Mouse (Mus musculus) liver, embryonic 13.5 days (tissue): ENCODE data around the gene Celf2. TPM values are rescaled to one million over a fixed set of nuclear protein-coding genes. Genes with fewer than 3 reads are reported as not detected.

ENCODE experiments used
- ATAC-seq: fragments of 200-750 bp; cut with Nextera tagmentation; 2 replicates; pipeline ENCODE4 v1.8.0; 2017; ENCODE audit warnings: low read depth, mild to moderate bottlenecking, moderate number of reproducible peaks, moderate library complexity
- DNase-seq: peaks from one replicate; pipeline ENCODE4 v3.0.0; 2022
- H3K27ac ChIP-seq: fragments of 300-500 bp; sonication (generic); 2 replicates; pipeline ENCODE4 v1.5.1; 2015; ENCODE audit warnings: moderate library complexity, mild to moderate bottlenecking, inconsistent platforms
- H3K27me3 ChIP-seq: fragments of 300-500 bp; sonication (generic); 2 replicates; pipeline ENCODE4 v1.6.1; 2015; ENCODE audit warnings: mild to moderate bottlenecking, inconsistent platforms
- H3K36me3 ChIP-seq: fragments of 300-500 bp; sonication (generic); 2 replicates; pipeline ENCODE4 v1.6.1; 2015; ENCODE audit warnings: mild to moderate bottlenecking, inconsistent platforms
- H3K4me1 ChIP-seq: fragments of 300-500 bp; sonication (generic); replicated peaks from 2 replicates; pipeline ENCODE4 v1.6.1; 2015; ENCODE audit warnings: inconsistent platforms
- H3K4me2 ChIP-seq: fragments of 300-500 bp; sonication (generic); 2 replicates; pipeline ENCODE4 v1.6.1; 2015; ENCODE audit warnings: inconsistent platforms, mild to moderate bottlenecking, moderate library complexity
- H3K4me3 ChIP-seq: fragments of 300-500 bp; sonication (generic); replicated peaks from 2 replicates; pipeline ENCODE4 v1.5.1; 2015; ENCODE audit warnings: mild to moderate bottlenecking, inconsistent platforms
- H3K9ac ChIP-seq: fragments of 300-500 bp; sonication (generic); 2 replicates; pipeline ENCODE4 v1.6.1; 2015; ENCODE audit warnings: mild to moderate bottlenecking, inconsistent platforms
- H3K9me3 ChIP-seq: fragments of 300-500 bp; sonication (generic); replicated peaks from 2 replicates; pipeline ENCODE4 v1.6.1; 2016; ENCODE audit warnings: inconsistent platforms
- WGBS: fragments of 180-500 bp; shearing (Covaris S2); methylation state at CpG from one replicate; pipeline ENCODE4 v1.1.7; 2015; ENCODE audit not compliant: insufficient replicate concordance; 5-methylcytosine and 5-hydroxymethylcytosine counted together
- polyA plus RNA-seq: library from polyadenylated mRNA; unstranded; fragments of >200 nt; fragmentation: Nextera tagmentation; extraction: Ambion mirVana; gene quantifications from 2 replicates; pipeline ENCODE4 v1.2.1, GENCODE M21; 2015

Celf2 gene
- polyA plus RNA-seq, 1 experiment from 2014 or later, result 11.0 TPM

DNA sequence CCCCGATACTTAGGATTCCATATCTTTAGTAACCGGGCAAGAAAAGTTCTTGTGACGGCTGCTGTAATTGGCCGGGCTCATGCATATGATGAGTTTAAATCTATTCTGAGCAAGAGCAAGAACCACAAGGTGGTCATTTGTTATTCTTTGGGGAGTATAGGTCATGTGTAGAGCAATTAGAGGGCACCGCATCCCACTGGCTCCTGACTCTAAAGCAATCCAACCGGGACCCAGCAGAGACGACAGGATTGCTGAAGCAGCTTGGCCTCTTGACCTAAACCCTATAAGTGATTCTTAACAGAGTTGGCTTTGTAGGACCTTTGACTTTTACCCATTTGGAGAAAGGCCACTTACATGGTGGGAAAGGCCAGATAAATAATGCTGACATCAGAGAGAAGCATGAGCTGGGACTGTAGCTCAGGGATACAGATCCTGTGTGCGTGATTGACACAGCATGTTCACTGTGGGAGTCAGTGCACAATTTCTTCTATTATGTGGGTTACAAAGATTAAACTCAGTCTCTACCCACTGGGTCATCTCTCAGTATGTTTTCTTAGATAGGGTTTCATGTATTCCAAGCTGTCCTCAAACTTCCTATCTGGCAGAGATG lies 338.2 kb downstream of the Celf2 start:
- no peak overlapping the region for H3K4me3 ChIP-seq
- no peaks in the 10 kb centered on the region for H3K27me3 ChIP-seq
- WGBS, result 75% methylated on average over 8 of the region's 8 CpGs
- no peak overlapping the region for H3K4me2 ChIP-seq
- no peak overlapping the region for H3K9ac ChIP-seq
- DNase-seq (no peak), ATAC-seq (no peak)
- no peak overlapping the region for H3K27ac ChIP-seq
- H3K36me3 ChIP-seq, result no peaks in the 10 kb centered on the region
- no peaks in the 10 kb centered on the region for H3K9me3 ChIP-seq
- no peaks in the 10 kb centered on the region for H3K4me1 ChIP-seq

DNA sequence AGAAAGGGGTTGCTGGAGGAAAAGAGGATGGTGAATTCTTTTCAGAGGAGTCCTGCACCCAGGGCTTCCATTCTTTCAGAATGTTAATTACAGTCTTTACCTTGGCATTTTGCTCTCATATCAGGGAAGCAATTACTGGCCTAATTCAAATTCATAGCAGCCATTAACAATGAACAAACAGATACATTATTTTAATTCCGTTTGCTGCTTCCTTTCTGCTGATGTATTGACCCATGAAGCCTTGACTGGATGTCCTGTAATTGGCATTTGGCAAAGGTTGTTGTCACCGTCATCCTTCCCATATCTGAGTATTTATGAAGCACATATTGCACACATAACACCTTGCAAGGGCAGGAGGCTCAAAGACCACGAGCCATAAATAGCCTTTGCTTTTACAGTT lies 343.6 kb downstream of the Celf2 start:
- H3K9ac ChIP-seq, result no peak overlapping the region
- H3K36me3 ChIP-seq, result no peaks in the 10 kb centered on the region
- ATAC-seq (no peak), DNase-seq (no peak)
- no peaks in the 10 kb centered on the region for H3K27me3 ChIP-seq
- H3K27ac ChIP-seq, result no peak overlapping the region
- no peak overlapping the region for H3K4me2 ChIP-seq
- H3K4me1 ChIP-seq, result no peaks in the 10 kb centered on the region
- H3K4me3 ChIP-seq, result no peak overlapping the region
- 49% methylated on average over 3 of the region's 3 CpGs for WGBS
- no peaks in the 10 kb centered on the region for H3K9me3 ChIP-seq

DNA sequence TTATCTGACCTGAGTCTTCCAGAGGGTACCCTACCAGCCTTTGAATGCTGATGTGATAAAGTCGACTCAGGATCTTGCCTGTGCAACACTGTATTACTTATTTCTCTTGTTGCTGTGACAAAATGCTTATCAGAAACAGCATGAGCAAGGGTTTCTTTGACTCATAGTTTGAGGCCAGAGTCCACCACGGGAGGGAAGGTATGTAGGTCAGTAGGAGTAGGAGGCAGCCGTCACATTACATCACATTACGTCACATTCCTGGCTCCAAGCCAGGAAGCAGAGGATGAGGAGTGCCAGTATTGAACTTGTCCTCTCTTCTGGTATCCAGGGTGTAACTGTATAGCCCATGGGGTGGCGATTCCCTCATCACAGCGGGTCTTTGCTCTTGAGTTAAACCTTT lies 349.3 kb downstream of the Celf2 start:
- DNase-seq (no peak), ATAC-seq (no peak)
- Histone ChIP-seq H3K9me3 (no peaks in the 10 kb centered on the region), H3K9ac (no peak overlapping the region), H3K27me3 (no peaks in the 10 kb centered on the region), H3K36me3 (no peaks in the 10 kb centered on the region), H3K4me3 (no peak overlapping the region), H3K27ac (no peak overlapping the region), H3K4me2 (no peak overlapping the region), H3K4me1 (no peaks in the 10 kb centered on the region)
- 55% methylated on average over 6 of the region's 6 CpGs for WGBS

DNA sequence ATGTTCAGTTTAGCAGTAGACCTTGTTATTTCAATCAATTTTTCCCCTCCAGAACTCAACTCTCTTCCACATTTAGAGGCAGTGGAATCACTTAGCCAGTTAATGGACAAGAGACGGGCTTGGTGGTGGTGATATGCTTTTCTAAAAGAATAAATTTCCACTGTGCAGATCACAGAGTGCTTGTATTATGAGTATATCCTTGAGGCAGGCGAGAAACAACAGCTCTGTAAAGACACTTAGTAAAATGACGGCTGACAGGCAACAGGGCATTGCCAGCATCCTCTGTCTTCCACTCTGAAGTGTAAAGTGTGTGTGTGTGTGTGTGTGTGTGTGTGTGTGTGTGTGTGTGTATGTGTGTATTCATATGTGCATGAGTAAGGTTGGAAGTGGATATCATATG lies 362.1 kb downstream of the Celf2 start:
- H3K9me3 ChIP-seq, result no peaks in the 10 kb centered on the region
- no peak overlapping the region for H3K9ac ChIP-seq
- ATAC-seq (no peak), DNase-seq (no peak)
- no peak overlapping the region for H3K4me3 ChIP-seq
- no peak overlapping the region for H3K4me2 ChIP-seq
- H3K36me3 ChIP-seq, result no peaks in the 10 kb centered on the region
- no peaks in the 10 kb centered on the region for H3K27me3 ChIP-seq
- H3K27ac ChIP-seq, result no peak overlapping the region
- 66% methylated on average over 3 of the region's 3 CpGs for WGBS
- H3K4me1 ChIP-seq, result no peaks in the 10 kb centered on the region

DNA sequence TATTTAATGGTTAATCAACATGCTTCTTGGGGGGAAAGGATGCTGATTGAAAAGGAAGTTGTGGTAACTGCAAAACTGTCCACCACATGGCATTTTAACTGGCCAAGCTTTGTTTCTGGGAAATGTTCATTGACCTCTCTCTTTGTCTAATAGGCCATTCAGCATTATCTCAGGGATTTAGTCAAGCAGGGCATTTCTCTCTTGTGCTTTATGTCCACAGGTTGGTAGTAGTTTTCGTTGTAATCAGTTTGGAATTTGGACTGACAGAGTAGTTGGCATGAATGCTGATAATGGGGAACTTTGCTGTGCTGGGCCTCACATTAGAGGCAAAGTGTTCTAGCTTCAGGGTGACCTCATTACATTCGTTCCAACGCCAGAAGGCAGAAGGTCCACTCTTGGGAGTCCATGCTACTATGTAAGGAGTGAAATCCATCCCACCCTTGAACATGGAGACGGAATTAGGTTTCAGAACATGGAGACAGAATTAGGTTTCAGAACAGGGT lies 363.8 kb downstream of the Celf2 start:
- WGBS, result 54% methylated on average over 4 of the region's 4 CpGs
- DNase-seq (no peak), ATAC-seq (no peak)

DNA sequence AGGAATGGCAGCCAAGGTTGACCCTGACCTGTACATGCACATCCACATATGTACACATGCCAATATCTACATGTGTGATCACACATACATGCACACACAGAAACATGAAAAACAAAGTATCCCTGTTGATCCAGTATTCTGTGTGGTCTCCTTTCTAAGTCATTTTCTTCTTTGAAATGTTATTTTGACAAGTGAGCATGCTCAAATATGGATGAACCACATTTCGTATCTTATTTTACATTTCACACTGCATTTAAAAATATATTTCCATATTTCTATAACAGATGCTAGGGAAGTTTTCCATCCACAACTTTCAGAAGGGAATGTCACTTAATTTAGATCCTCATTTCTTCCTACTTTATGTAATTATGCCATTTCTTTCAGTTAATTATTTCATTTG lies 364.5 kb downstream of the Celf2 start:
- DNase-seq, result no peak
- no peak overlapping the region for H3K4me3 ChIP-seq
- no peaks in the 10 kb centered on the region for H3K36me3 ChIP-seq
- WGBS, result 70% methylated on average over 1 of the region's 1 CpGs
- no peak overlapping the region for H3K27ac ChIP-seq
- ATAC-seq, result no peak
- no peaks in the 10 kb centered on the region for H3K27me3 ChIP-seq
- no peak overlapping the region for H3K9ac ChIP-seq
- no peaks in the 10 kb centered on the region for H3K4me1 ChIP-seq
- no peak overlapping the region for H3K4me2 ChIP-seq
- H3K9me3 ChIP-seq, result no peaks in the 10 kb centered on the region

More for the DNA sequence above, 363.8 kb downstream of the Celf2 start:
- H3K27ac ChIP-seq, result no peak overlapping the region
- H3K4me2 ChIP-seq, result no peak overlapping the region
- no peak overlapping the region for H3K4me3 ChIP-seq
- H3K9ac ChIP-seq, result no peak overlapping the region
- no peaks in the 10 kb centered on the region for H3K36me3 ChIP-seq
- no peaks in the 10 kb centered on the region for H3K9me3 ChIP-seq
- no peaks in the 10 kb centered on the region for H3K27me3 ChIP-seq
- no peaks in the 10 kb centered on the region for H3K4me1 ChIP-seq

DNA sequence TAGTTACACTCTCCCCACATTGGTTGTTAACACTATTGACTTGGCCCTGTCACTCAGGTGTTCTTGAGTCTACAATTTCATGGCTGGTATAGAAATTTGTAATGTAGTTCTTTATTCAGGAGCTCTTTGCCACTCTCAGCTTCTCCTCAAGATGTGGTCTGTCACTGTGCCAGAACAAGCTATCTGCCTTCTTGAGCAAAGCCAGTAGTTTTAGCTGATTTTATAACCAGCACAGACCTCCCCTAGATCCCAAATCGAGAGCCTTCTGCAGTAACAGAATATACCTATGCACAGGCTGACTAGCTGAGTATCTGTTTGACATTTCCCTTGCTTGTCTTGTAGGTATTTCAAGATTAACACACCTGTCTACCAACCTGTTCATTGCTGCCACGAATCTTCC lies 386.0 kb downstream of the Celf2 start:
- H3K27ac ChIP-seq, result no peak overlapping the region
- no peaks in the 10 kb centered on the region for H3K4me1 ChIP-seq
- no peaks in the 10 kb centered on the region for H3K9me3 ChIP-seq
- ATAC-seq (no peak), DNase-seq (no peak)
- 46% methylated on average over 2 of the region's 2 CpGs for WGBS
- no peak overlapping the region for H3K4me3 ChIP-seq
- H3K9ac ChIP-seq, result no peak overlapping the region
- H3K27me3 ChIP-seq, result no peaks in the 10 kb centered on the region
- H3K4me2 ChIP-seq, result no peak overlapping the region
- H3K36me3 ChIP-seq, result no peaks in the 10 kb centered on the region

DNA sequence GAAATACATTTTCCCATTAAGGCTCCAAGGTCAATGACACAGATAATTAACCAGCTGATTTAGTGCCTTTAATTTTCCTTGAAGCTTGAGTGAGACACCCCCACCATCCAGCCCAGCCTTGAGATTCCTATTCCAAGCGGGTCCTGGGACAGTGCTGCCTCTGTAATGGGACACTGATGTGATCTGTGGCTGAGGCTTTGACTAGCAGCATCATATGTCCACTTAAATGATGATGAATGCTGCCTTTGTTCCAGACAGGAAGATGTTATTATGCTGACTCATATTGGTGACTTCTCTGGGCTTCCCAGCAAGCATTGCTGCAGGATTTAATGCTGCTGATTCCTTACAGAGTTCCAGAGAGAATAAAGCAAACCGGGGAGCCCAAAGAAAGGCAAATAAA lies 393.6 kb downstream of the Celf2 start:
- H3K36me3 ChIP-seq, result no peaks in the 10 kb centered on the region
- no peak overlapping the region for H3K27ac ChIP-seq
- H3K9ac ChIP-seq, result no peak overlapping the region
- ATAC-seq (no peak), DNase-seq (no peak)
- H3K4me1 ChIP-seq, result no peaks in the 10 kb centered on the region
- H3K9me3 ChIP-seq, result no peaks in the 10 kb centered on the region
- 31% methylated on average over 2 of the region's 2 CpGs for WGBS
- no peak overlapping the region for H3K4me3 ChIP-seq
- H3K27me3 ChIP-seq, result no peaks in the 10 kb centered on the region
- no peak overlapping the region for H3K4me2 ChIP-seq

DNA sequence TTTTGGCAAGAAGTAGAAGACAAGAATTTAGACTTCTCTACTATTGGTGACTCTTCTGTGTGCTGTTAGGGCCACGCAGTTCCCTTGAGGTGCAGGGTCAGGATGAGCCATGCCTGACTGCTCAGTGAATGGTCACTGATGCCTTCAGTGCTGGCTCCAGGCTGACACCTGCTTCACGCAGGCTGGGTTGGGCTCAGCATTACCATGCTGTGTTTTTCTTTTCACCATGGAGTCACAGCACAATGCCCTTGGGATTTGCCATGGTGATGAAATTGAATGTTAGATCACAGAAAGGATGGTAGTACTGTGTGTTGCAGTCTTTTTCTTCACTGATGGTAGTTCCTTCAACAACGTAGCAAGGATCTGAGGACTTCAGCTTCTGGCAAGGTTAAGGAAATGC lies 394.2 kb downstream of the Celf2 start:
- Histone ChIP-seq H3K27me3 (no peaks in the 10 kb centered on the region), H3K9me3 (no peaks in the 10 kb centered on the region), H3K4me3 (no peak overlapping the region), H3K9ac (no peak overlapping the region), H3K4me2 (no peak overlapping the region), H3K36me3 (no peaks in the 10 kb centered on the region), H3K27ac (no peak overlapping the region), H3K4me1 (no peaks in the 10 kb centered on the region)
- WGBS, result 62% methylated on average over 3 of the region's 3 CpGs
- ATAC-seq (no peak), DNase-seq (no peak)

DNA sequence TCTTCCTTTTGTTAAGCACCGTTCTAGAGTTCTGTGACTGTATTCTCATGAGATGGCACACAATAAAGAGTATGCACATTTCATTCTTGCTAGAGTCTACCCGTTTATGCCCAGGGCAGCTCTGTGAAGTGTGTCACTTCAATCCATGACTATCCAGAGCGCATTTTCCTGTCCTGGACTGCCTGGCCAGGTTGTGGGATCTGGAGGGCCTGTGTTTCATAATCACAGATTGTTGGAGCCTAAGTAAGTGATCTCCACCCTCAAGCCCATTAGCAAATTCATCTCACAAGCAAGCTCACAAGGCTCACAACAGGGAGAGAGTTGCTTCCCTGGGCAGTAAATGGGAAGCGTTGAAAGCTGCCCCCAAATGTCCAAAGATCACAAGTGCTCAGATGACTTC lies 395.6 kb downstream of the Celf2 start:
- no peak overlapping the region for H3K27ac ChIP-seq
- no peaks in the 10 kb centered on the region for H3K27me3 ChIP-seq
- no peak for DNase-seq
- no peaks in the 10 kb centered on the region for H3K9me3 ChIP-seq
- H3K9ac ChIP-seq, result no peak overlapping the region
- WGBS, result 63% methylated on average over 4 of the region's 4 CpGs
- H3K4me2 ChIP-seq, result no peak overlapping the region
- H3K4me3 ChIP-seq, result no peak overlapping the region
- no peaks in the 10 kb centered on the region for H3K4me1 ChIP-seq
- ATAC-seq, result no peak
- H3K36me3 ChIP-seq, result no peaks in the 10 kb centered on the region

DNA sequence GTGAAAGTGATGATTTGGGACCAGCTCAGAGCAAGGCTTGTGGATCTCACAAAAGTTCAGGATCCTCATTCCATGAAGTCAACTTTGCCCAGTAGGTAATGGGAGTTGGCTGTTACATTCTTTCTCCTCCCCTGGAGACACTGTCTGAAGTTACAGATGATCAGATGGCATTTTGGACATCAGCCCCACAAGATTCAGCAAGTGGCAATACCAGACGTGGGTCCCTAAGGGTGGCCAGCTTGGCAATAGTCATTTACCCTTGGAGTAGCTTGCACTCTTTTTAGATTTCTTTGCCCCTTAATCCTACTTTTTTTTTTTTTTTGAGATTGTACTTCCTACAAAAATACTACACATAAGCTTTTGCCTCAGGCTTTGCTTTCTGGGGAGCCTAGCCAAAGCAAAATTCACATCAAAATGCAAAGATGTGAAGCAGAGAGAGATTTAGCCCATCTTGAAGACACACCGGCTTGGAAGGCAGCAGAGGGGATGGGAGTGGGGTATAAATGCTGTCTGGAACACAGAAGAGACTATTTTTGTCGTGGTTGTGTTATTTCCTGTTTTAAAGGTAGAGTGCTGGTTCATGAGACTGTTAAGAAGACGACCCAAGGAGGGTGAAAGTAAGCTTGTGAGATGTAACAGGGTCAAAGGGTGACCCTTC lies 397.1 kb downstream of the Celf2 start:
- Histone ChIP-seq H3K4me2 (no peak overlapping the region), H3K9me3 (no peaks in the 10 kb centered on the region), H3K4me1 (no peaks in the 10 kb centered on the region), H3K27ac (no peak overlapping the region), H3K4me3 (no peak overlapping the region), H3K9ac (no peak overlapping the region), H3K27me3 (no peaks in the 10 kb centered on the region), H3K36me3 (no peaks in the 10 kb centered on the region)
- 30% methylated on average over 4 of the region's 4 CpGs for WGBS
- DNase-seq (no peak), ATAC-seq (no peak)

DNA sequence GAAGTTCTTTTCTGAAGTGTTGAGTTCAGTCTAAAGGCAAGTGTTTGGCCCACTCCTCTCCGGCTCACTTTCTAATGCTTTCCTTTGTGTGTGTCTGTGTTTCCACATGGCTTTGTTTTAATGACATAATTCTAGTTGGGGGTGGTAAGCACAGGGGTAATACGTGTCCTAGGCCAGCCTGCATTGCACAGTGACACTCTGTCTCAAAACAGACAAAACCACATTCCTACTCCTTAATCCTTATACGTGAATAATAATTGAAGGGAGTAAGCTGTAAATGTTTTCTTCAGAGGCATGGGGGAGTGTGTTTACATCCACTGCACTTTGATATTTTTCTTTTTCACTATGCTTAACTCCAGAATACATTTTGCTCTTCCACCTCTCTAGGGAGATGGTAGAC lies 415.9 kb downstream of the Celf2 start:
- ATAC-seq (no peak), DNase-seq (no peak)
- Histone ChIP-seq H3K27ac (no peak overlapping the region), H3K36me3 (no peaks in the 10 kb centered on the region), H3K27me3 (no peaks in the 10 kb centered on the region), H3K9ac (no peak overlapping the region), H3K4me3 (no peak overlapping the region), H3K9me3 (no peaks in the 10 kb centered on the region), H3K4me2 (no peak overlapping the region), H3K4me1 (no peaks in the 10 kb centered on the region)
- 69% methylated on average over 3 of the region's 3 CpGs for WGBS
